Mouse (Mus musculus) midbrain, embryonic 16.5 days (tissue): ENCODE data around the gene Vmn2r57. TPM values are rescaled to one million over a fixed set of nuclear protein-coding genes. Genes with fewer than 3 reads are reported as not detected.
"Not testable (repeated sequence)": the region's sequence is repeated elsewhere in the genome, so short reads cannot be mapped to it uniquely, and the experiment has no call there.

ENCODE experiments used
- ATAC-seq: fragments of 200-750 bp; cut with Nextera tagmentation; 2 replicates; pipeline ENCODE4 v1.8.0; 2017; ENCODE audit warnings: moderate TSS enrichment
- H3K27ac ChIP-seq: fragments of 300-500 bp; sonication (generic); 2 replicates; pipeline ENCODE4 v1.5.1; 2014; ENCODE audit warnings: mild to moderate bottlenecking, low read length, mixed read lengths
- H3K27me3 ChIP-seq: fragments of 300-500 bp; sonication (generic); 2 replicates; pipeline ENCODE4 v1.6.1; 2014; ENCODE audit warnings: low read depth, low read length, mixed read lengths; ENCODE audit not compliant: control insufficient read depth, insufficient read depth
- H3K36me3 ChIP-seq: fragments of 300-500 bp; sonication (generic); 2 replicates; pipeline ENCODE4 v1.6.1; 2014; ENCODE audit warnings: mild to moderate bottlenecking, low read length, moderate library complexity, mixed read lengths; ENCODE audit not compliant: control insufficient read depth, insufficient read depth
- H3K4me1 ChIP-seq: fragments of 300-500 bp; sonication (generic); 2 replicates; pipeline ENCODE4 v1.6.1; 2014; ENCODE audit warnings: mild to moderate bottlenecking, low read length, mixed read lengths; ENCODE audit not compliant: control insufficient read depth, insufficient read depth
- H3K4me2 ChIP-seq: fragments of 300-500 bp; sonication (generic); 2 replicates; pipeline ENCODE4 v1.6.1; 2014; ENCODE audit warnings: mild to moderate bottlenecking, low read length, mixed read lengths
- H3K4me3 ChIP-seq: fragments of 300-500 bp; sonication (generic); 2 replicates; pipeline ENCODE4 v1.5.1; 2014; ENCODE audit warnings: low read depth, mild to moderate bottlenecking, low read length, moderate library complexity, mixed read lengths
- H3K9ac ChIP-seq: fragments of 300-500 bp; sonication (generic); 2 replicates; pipeline ENCODE4 v1.6.1; 2014; ENCODE audit warnings: low read depth, low read length, mixed read lengths
- H3K9me3 ChIP-seq: fragments of 300-500 bp; sonication (generic); replicated peaks from 2 replicates; pipeline ENCODE4 v1.6.1; 2014; ENCODE audit warnings: mild to moderate bottlenecking, low read length, mixed read lengths; ENCODE audit not compliant: control insufficient read depth, poor library complexity, severe bottlenecking
- WGBS: fragments of 180-500 bp; shearing (Covaris S2); extraction: QIAGEN DNeasy Blood & Tissue Kit; methylation state at CpG from one replicate; pipeline ENCODE4 v1.1.7; 2014; 5-methylcytosine and 5-hydroxymethylcytosine counted together
- polyA plus RNA-seq: library from polyadenylated mRNA; unstranded; fragments of >200 nt; fragmentation: Nextera tagmentation; extraction: Ambion mirVana; gene quantifications from 2 replicates; pipeline ENCODE4 v1.2.1, GENCODE M21; 2015

Gene Vmn2r57
- 0.74 and 0.77 TPM in 2 replicates for polyA plus RNA-seq

DNA sequence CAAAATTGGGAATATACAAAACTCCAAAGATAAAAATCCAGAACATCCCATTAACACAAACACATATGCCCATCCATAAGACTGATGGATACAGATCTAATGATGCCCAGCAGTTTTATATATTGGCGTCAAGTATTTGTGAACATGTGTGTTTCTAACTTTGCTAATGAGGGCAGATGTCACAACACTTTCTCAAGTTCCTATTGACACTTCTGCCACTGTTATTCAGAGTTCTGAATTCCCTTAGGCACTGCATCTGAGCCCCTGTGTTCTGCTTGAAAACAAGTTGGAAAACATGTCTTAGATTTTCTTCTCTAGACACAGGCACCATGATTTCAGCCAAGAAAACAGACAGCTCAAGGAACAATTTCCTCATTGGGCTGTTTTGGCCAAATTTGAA, at the start of gene Vmn2r57:
Gene Vmn2r57, minus strand, starts transcription at position 101 of the 400 bp plus-strand sequence.
- not testable (repeated sequence) for H3K9me3 ChIP-seq, H3K27me3 ChIP-seq, ATAC-seq, H3K4me3 ChIP-seq, H3K4me1 ChIP-seq, H3K36me3 ChIP-seq, H3K9ac ChIP-seq, H3K27ac ChIP-seq, H3K4me2 ChIP-seq
- 76% methylated on average over 1 of the region's 1 CpGs for WGBS

DNA sequence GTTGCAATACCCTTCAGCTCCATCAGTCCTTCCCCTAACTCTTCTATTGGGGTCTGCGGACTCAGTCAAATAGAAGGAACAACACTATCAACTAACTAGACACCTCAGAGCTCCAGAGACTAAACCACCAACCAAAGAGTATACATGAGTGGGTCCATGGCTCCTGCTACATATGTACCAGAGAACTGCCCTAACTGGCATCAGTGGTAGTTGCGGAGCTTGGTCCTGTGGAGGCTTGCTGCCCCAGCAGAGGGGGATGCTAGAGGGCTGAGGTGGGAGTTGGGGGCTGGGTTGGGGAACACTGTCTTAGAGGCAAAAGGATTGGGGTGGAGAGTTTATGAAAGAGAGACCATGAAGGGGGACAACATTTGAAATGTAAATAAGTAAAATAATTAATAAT, 49.4 kb upstream of the Vmn2r57 start:
- Histone ChIP-seq H3K27me3 (no peaks in the 10 kb centered on the region), H3K4me2 (no peak overlapping the region), H3K4me3 (no peak overlapping the region), H3K9me3 (0 out of 2 replicates have a peak, but pooled peaks cover 4% of the 10 kb centered on the region), H3K9ac (no peak overlapping the region), H3K36me3 (no peaks in the 10 kb centered on the region), H3K4me1 (peaks cover 6% of the 10 kb centered on the region; the same call in 1 of the 2 replicates), H3K27ac (no peak overlapping the region)
- 97% methylated on average over 2 of the region's 2 CpGs for WGBS
- no peak for ATAC-seq

DNA sequence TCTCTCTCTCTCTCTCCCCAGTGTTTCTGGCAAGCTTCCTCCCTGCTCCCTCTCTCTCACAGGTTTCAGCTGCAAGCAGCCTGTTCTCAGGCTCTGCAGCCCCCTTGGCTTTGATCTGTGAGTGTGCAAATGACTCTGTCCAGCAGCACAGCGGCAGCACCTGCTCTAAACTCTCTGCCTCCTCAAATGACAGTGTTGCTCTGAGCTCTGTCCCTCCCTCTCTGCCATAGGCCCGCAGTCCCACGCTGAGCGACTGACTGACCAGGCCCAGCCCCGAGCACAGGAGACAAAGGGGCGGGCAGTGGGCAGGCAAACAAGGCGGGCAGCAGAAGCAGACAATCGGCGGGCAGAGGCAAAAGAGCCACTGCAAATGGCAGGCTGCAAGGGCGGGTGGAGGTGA, 3.4 kb upstream of the Vmn2r57 start:
- Histone ChIP-seq H3K9ac (peak overlapping the region; percentile 46; the same call in 1 of the 2 replicates), H3K27me3 (no peaks in the 10 kb centered on the region), H3K27ac (no peak overlapping the region), H3K4me1 (no peaks in the 10 kb centered on the region), H3K4me3 (peak overlapping the region; percentile 14; the same call in 1 of the 2 replicates), H3K4me2 (peak overlapping the region; percentile 39), H3K9me3 (peaks cover 9% of the 10 kb centered on the region), H3K36me3 (no peaks in the 10 kb centered on the region)
- no peak for ATAC-seq
- 4% methylated on average over 10 of the region's 10 CpGs for WGBS

DNA sequence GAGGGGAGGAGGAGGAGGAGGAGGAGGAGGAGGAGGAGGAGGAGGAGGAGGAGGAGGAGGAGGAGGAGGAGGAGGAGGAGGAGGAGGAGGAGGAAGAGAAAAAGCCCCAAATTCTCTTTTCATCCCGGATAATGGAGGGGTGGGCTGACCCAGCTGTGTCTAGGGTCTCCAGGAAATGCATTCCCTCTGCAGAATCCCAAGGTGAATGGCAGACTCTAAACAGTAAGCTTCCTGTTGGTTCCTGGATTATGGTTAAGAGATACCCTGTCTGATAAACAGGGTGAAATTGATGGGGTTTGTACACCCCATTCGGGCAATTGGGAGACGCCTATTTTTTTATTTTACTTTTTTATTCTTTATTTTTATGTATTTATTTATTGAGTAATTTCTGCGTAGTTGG, 54.4 kb downstream of the Vmn2r57 start:
- no peaks in the 10 kb centered on the region for H3K4me1 ChIP-seq
- no peak overlapping the region for H3K9ac ChIP-seq
- 74% methylated on average over 4 of the region's 4 CpGs for WGBS
- H3K4me3 ChIP-seq: peak overlapping the region; percentile 19; the same call in 1 of the 2 replicates
- no peak overlapping the region for H3K27ac ChIP-seq
- no peaks in the 10 kb centered on the region for H3K27me3 ChIP-seq
- H3K9me3 ChIP-seq: no peaks in the 10 kb centered on the region
- 0 out of 2 replicates have a peak, but pooled peaks have one; percentile 32 for ATAC-seq
- peak overlapping the region; percentile 44 for H3K4me2 ChIP-seq
- no peaks in the 10 kb centered on the region for H3K36me3 ChIP-seq

DNA sequence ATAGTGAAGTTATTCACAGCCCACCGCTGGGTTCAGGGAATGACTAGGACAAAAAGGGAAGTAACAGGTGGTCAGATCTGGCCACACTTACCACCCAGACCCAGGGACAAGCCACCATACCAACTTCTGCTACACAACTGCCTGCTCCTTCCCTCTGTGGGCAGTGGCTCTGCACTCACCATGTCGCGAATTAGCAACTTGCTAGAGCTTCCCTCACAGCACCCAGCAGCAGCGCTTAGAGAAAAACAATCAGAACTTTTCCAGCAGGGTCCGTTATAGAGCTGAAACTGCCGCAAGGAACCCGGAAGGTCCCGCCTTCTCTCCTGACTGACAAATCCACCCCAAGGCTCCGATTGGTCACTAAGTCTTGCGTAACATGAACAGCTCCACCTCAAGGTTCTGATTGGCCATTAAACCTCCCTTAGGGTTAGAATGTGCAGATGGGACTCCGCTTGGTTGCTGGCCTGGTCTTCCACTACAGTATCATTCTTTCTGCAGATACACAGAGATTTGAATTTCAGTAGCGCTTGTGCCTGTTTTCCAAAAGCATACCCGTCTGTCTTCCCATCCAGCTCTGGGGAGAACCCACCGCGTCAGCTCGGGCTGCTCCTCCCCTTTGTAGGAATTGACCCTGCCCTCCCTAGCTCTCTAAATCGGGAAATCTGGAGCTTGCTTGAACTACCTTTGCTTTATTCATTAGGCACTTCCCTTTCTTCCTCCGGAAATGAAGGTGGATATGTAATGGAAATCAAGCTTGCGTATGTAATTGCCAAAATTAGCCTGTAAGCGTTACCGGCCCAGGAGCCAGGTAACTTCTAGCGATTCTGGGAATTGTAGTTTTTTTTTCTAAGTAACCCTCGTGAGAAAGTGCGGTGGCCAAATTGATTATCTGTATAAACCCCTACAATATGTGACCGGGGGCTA, 55.2 kb downstream of the Vmn2r57 start, which contains the start of gene AI987944:
Gene AI987944, minus strand, starts transcription at position 332 of the 924 bp plus-strand sequence.
- under 1% methylated on average over 25 of the region's 25 CpGs for WGBS
- peak; percentile 99 for ATAC-seq
- Histone ChIP-seq H3K4me2 (peak within 1 kb of the TSS; percentile 64), H3K9ac (peak within 1 kb of the TSS; percentile 62), H3K4me1 (no peaks in the 10 kb centered on the region), H3K36me3 (no peaks in the 10 kb centered on the region), H3K9me3 (no peaks in the 10 kb centered on the region), H3K27ac (peak within 1 kb of the TSS; percentile 78), H3K4me3 (peak within 1 kb of the TSS; percentile 62), H3K27me3 (no peaks in the 10 kb centered on the region)

Other genes starting within 250 kb of the Vmn2r57 start
- gene AI987944, start 55.3 kb downstream of the Vmn2r57 start, polyA plus RNA-seq: 8.1 and 8.7 TPM in 2 replicates
- gene Gm20449, start 50.7 kb upstream of the Vmn2r57 start, polyA plus RNA-seq: 0.19 and 0.24 TPM in 2 replicates
- gene AW146154, start 51.2 kb upstream of the Vmn2r57 start, polyA plus RNA-seq: 4.4 and 5.3 TPM in 2 replicates
- gene Gm6871, start 125.0 kb upstream of the Vmn2r57 start, polyA plus RNA-seq: not detected in 2 replicates
- gene 2610021A01Rik, start 150.5 kb upstream of the Vmn2r57 start, polyA plus RNA-seq: 15.6 and 16.5 TPM in 2 replicates
- 25.0 and 25.5 TPM in 2 replicates for gene Zfp788, start 184.5 kb upstream of the Vmn2r57 start, polyA plus RNA-seq